Mouse (Mus musculus) midbrain, embryonic 16.5 days (tissue): ENCODE results near the gene Eif3f. TPM values are rescaled to one million over a fixed set of nuclear protein-coding genes. Genes with fewer than 3 reads are reported as not detected.
A peak's percentile ranks its signal among the peaks of the same experiment; 100 is the strongest.

ENCODE experiments used
- ATAC-seq: fragments of 200-750 bp; cut with Nextera tagmentation; 2 replicates; pipeline ENCODE4 v1.8.0; 2017; ENCODE audit warnings: moderate TSS enrichment
- H3K27ac ChIP-seq: fragments of 300-500 bp; sonication (generic); 2 replicates; pipeline ENCODE4 v1.5.1; 2014; ENCODE audit warnings: mild to moderate bottlenecking, low read length, mixed read lengths
- H3K27me3 ChIP-seq: fragments of 300-500 bp; sonication (generic); 2 replicates; pipeline ENCODE4 v1.6.1; 2014; ENCODE audit warnings: low read depth, low read length, mixed read lengths; ENCODE audit not compliant: control insufficient read depth, insufficient read depth
- H3K36me3 ChIP-seq: fragments of 300-500 bp; sonication (generic); 2 replicates; pipeline ENCODE4 v1.6.1; 2014; ENCODE audit warnings: mild to moderate bottlenecking, low read length, moderate library complexity, mixed read lengths; ENCODE audit not compliant: control insufficient read depth, insufficient read depth
- H3K4me1 ChIP-seq: fragments of 300-500 bp; sonication (generic); 2 replicates; pipeline ENCODE4 v1.6.1; 2014; ENCODE audit warnings: mild to moderate bottlenecking, low read length, mixed read lengths; ENCODE audit not compliant: control insufficient read depth, insufficient read depth
- H3K4me2 ChIP-seq: fragments of 300-500 bp; sonication (generic); 2 replicates; pipeline ENCODE4 v1.6.1; 2014; ENCODE audit warnings: mild to moderate bottlenecking, low read length, mixed read lengths
- H3K4me3 ChIP-seq: fragments of 300-500 bp; sonication (generic); 2 replicates; pipeline ENCODE4 v1.5.1; 2014; ENCODE audit warnings: low read depth, mild to moderate bottlenecking, low read length, moderate library complexity, mixed read lengths
- H3K9ac ChIP-seq: fragments of 300-500 bp; sonication (generic); 2 replicates; pipeline ENCODE4 v1.6.1; 2014; ENCODE audit warnings: low read depth, low read length, mixed read lengths
- H3K9me3 ChIP-seq: fragments of 300-500 bp; sonication (generic); replicated peaks from 2 replicates; pipeline ENCODE4 v1.6.1; 2014; ENCODE audit warnings: mild to moderate bottlenecking, low read length, mixed read lengths; ENCODE audit not compliant: control insufficient read depth, poor library complexity, severe bottlenecking
- WGBS: fragments of 180-500 bp; shearing (Covaris S2); extraction: QIAGEN DNeasy Blood & Tissue Kit; methylation state at CpG from one replicate; pipeline ENCODE4 v1.1.7; 2014; 5-methylcytosine and 5-hydroxymethylcytosine counted together
- polyA plus RNA-seq: library from polyadenylated mRNA; unstranded; fragments of >200 nt; fragmentation: Nextera tagmentation; extraction: Ambion mirVana; gene quantifications from 2 replicates; pipeline ENCODE4 v1.2.1, GENCODE M21; 2015

The Eif3f gene
- polyA plus RNA-seq, 1 experiment from 2014 or later = 62.8 TPM

DNA sequence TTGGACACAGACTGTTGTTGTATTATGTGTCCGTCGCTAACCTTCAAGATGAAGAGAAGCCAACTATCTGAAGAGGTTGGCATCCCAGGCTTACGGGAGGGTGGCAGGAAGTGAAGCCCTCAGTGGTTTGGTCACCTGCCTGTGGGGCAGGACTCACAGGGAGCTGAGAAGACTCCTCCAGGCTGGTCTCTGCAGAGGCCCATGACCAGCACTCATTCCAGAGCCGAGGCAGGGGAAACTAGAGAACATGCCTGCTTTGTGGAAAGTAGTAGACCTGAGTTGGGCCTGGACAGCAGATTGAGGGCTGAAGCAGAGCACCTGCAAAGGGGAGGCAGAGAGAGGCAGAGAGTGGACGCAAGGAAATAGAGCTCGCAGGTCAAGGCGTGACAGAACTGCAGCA lies 1.2 kb downstream of the Eif3f start:
- Histone ChIP-seq H3K27ac (no peak overlapping the region), H3K36me3 (peaks cover 22% of the 10 kb centered on the region), H3K9ac (peak overlapping the region; percentile 78; the same call in 1 of the 2 replicates), H3K27me3 (no peaks in the 10 kb centered on the region), H3K4me2 (peak overlapping the region; percentile 83), H3K9me3 (no peaks in the 10 kb centered on the region), H3K4me1 (peaks cover 19% of the 10 kb centered on the region), H3K4me3 (peak overlapping the region; percentile 73)
- 89% methylated on average over 7 of the region's 7 CpGs for WGBS
- ATAC-seq = no peak

DNA sequence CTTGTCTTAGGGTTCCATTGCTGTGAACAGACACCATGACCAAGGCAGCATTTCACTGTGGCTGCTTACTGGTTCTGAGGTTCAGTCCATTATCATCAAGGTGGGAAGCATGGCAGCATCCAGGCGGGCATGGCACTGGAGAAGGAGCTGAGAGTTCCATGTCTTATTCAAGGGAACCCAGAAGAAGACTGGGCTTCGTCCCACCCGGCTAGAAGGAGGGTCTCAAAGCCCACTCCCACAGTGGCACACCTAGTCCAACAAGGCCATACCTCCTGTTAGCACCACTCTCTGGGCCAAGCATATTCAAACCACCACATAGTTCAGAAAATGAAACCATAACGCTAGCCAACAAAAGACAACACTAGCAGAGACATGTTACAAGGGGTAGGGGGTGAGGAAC lies 2.4 kb downstream of the Eif3f start:
- Histone ChIP-seq H3K9me3 (no peaks in the 10 kb centered on the region), H3K27ac (no peak overlapping the region), H3K9ac (no peak overlapping the region), H3K4me3 (no peak overlapping the region), H3K4me2 (no peak overlapping the region), H3K27me3 (no peaks in the 10 kb centered on the region), H3K36me3 (peaks cover 33% of the 10 kb centered on the region), H3K4me1 (peaks cover 19% of the 10 kb centered on the region)
- ATAC-seq = no peak
- WGBS = 90% methylated on average over 4 of the region's 4 CpGs

DNA sequence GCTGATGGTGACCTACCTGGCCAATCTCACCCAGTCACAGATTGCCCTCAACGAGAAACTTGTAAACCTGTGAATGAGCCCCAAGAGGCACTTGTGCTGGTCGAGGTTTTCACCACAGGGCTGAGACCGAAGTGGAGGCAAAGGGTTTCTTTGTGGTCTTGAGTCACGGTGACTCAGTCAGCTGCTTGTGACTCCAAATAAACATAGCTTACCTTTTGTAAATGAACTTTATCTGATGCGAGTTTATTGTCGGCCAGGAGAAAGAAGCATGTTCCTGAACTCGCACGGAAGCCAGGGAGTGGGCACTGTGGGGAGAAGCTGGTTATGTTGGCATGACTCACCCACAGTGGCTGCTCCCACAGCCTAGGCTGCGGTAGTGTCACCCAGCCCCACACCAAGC lies 7.2 kb downstream of the Eif3f start:
- ATAC-seq = no peak
- no peaks in the 10 kb centered on the region for H3K9me3 ChIP-seq
- no peak overlapping the region for H3K27ac ChIP-seq
- 0 out of 2 replicates have a peak, but pooled peaks cover 2% of the 10 kb centered on the region for H3K4me1 ChIP-seq
- no peak overlapping the region for H3K4me3 ChIP-seq
- WGBS = 92% methylated on average over 9 of the region's 9 CpGs
- no peak overlapping the region for H3K9ac ChIP-seq
- H3K27me3 ChIP-seq = no peaks in the 10 kb centered on the region
- H3K36me3 ChIP-seq = peaks cover 45% of the 10 kb centered on the region
- no peak overlapping the region for H3K4me2 ChIP-seq

DNA sequence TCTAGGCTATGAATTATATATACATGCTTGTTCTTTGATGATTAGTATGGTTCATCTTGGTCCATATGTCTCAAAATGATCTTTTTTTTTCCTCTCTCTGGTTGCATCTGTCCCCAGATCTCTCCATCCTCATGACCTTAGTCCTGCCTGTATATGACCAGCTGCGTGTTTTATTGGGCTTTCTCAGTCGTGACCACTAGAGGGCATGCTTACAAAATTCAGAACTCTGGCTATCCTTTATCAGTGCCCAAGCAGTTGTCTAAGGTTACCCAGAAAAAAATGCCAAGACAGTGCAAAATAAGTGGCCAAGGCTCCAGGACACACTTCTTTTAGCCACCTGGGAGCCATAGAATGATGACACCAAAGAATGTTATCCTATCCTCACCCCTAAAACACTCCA lies 9.8 kb downstream of the Eif3f start:
- Histone ChIP-seq H3K9ac (no peak overlapping the region), H3K27me3 (no peaks in the 10 kb centered on the region), H3K4me2 (no peak overlapping the region), H3K4me1 (no peaks in the 10 kb centered on the region), H3K4me3 (no peak overlapping the region), H3K9me3 (no peaks in the 10 kb centered on the region), H3K27ac (no peak overlapping the region), H3K36me3 (peaks cover 30% of the 10 kb centered on the region)
- peak; percentile 76 for ATAC-seq
- WGBS = 5% methylated on average over 2 of the region's 2 CpGs

DNA sequence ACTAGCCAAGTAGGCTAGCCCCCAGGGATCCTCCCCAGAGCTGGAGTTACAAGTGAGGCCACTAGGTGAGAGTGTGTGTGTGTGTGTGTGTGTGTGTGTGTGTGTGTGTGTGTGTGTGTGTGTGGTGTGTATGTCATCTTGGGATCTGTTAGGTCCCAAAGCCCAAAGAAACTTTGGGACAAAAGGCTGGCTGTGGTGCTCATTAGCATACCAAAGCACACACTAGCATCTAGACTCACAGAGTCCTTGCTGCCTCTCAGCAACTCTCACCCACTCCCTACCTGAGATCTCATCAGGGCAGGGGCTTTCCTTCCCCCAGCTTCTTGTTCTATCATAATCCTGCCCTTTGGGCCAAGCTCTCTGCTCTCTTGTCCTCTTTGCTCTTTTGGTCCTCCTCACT lies 14.4 kb downstream of the Eif3f start:
- Histone ChIP-seq H3K9ac (no peak overlapping the region), H3K9me3 (no peaks in the 10 kb centered on the region), H3K27ac (no peak overlapping the region)

DNA sequence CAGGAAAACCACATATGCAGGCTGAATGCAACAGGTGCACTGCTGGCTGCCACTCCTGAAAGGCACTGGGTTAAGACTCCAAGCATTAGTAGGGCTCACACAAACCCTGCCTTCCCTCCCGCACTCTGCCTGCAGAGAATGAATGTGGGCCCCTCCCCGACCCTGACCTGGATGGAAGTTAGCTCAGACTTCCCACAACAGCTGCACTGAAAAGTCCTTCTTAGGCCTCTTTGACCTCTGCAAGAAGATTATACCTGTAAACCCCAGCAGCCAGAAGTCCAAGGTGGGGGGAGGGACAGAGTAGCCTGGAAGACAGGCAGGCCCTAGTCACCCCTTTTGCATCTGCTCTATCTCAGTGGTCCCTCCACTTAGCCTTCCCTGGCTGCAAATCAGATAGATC lies 15.1 kb downstream of the Eif3f start:
- 0 out of 2 replicates have a peak overlapping the region, but pooled peaks have one; percentile 23 for H3K9ac ChIP-seq
- H3K36me3 ChIP-seq = no peaks in the 10 kb centered on the region
- no peak for ATAC-seq
- no peak overlapping the region for H3K4me3 ChIP-seq
- peaks cover 15% of the 10 kb centered on the region for H3K4me1 ChIP-seq
- 35% methylated on average over 2 of the region's 2 CpGs for WGBS
- no peak overlapping the region for H3K27ac ChIP-seq
- no peak overlapping the region for H3K4me2 ChIP-seq
- no peaks in the 10 kb centered on the region for H3K9me3 ChIP-seq
- peaks cover 16% of the 10 kb centered on the region for H3K27me3 ChIP-seq

More for the DNA sequence above, 14.4 kb downstream of the Eif3f start:
- ATAC-seq = no peak
- no peaks in the 10 kb centered on the region for H3K36me3 ChIP-seq
- no peak overlapping the region for H3K4me3 ChIP-seq
- H3K27me3 ChIP-seq = peaks cover 16% of the 10 kb centered on the region
- H3K4me2 ChIP-seq = no peak overlapping the region
- H3K4me1 ChIP-seq = peaks cover 15% of the 10 kb centered on the region

DNA sequence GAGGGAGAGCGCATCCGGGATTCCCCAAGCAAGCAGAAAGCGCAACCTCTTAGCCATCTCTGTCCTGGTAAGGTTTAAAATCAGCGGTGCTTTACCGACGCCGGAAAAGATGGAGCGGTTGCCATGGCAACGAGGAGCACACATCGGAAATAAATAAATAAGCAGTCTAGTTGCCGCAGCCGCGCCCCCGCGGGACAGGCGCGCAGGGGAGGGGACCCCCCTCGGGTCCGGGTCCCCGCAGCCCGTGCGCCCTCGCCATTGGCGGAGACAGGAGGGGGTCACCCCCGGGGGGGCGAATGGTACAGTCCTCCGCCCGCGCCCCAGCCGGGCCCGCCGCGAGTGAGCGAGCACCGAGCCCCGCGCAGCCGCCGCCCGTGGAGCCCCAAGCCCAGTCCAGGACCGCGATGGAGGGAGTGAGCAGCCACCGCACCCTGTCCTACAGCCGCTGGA lies 16.1 kb downstream of the Eif3f start, which contains the start of gene Tub:
TSS of gene Tub (plus strand) at position 27 of the 450 bp plus-strand sequence.
- Histone ChIP-seq H3K27me3 (peaks cover 16% of the 10 kb centered on the region), H3K4me1 (peaks cover 15% of the 10 kb centered on the region), H3K27ac (peak within 1 kb of the TSS; percentile 87), H3K36me3 (no peaks in the 10 kb centered on the region), H3K4me2 (peak within 1 kb of the TSS; percentile 68), H3K9ac (peak within 1 kb of the TSS; percentile 87), H3K4me3 (peak within 1 kb of the TSS; percentile 74), H3K9me3 (no peaks in the 10 kb centered on the region)
- WGBS = under 1% methylated on average over 39 of the region's 44 CpGs
- peak; percentile 87 for ATAC-seq

DNA sequence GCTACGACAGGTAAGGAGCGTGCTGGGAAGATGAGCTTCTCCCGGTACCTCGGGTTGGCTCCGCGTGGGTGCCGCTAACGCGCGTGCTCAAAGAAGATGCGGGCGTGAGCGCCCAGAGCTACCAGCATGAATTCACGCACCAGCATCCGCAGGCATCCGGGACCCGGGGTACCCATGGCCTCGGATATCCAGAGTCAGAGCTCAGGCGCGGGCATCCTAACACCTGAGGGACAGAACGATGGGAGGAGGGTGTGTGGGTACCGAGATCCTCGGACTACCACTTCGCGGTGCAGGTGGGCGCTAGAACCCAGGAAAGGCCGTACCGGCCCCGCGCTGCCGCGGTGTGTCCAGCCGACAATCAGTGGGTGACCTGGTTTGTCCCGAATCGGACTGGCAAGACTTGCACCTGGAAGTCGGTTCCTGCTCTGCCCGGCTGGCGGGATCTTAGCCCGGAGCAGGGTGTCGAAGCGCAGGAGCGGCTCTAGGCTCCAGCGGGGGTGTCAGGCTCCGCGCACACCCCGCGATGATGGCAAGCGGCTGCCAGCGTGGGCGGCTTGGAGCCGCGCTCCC lies 16.6 kb downstream of the Eif3f start:
- Histone ChIP-seq H3K36me3 (no peaks in the 10 kb centered on the region), H3K9me3 (no peaks in the 10 kb centered on the region), H3K4me2 (peak overlapping the region; percentile 68), H3K27me3 (peaks cover 16% of the 10 kb centered on the region), H3K4me3 (peak overlapping the region; percentile 74), H3K27ac (peak overlapping the region; percentile 87), H3K4me1 (peaks cover 15% of the 10 kb centered on the region), H3K9ac (peak overlapping the region; percentile 87)
- under 1% methylated on average over 52 of the region's 52 CpGs for WGBS
- peak; percentile 61 for ATAC-seq

DNA sequence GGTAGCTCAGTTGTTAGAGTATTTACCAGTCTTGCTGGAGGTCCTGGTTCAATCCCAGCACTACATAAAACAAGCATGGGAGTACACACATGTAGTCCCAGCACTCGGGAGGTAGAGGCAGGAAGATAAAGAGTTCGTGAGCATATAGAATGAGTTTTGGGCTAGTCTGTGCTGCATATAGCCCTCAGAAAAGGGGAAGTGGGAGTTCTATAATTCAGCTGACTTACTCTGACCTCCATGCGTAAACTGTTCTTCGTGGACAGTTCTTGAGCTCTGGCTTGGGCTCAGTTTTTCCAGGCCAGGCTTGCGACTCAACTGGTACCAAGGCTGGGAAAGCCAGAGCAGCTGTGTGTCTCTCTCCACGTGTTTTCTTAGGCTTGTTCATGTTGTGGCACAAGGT lies 18.6 kb downstream of the Eif3f start:
- H3K4me2 ChIP-seq = no peak overlapping the region
- ATAC-seq = no peak
- H3K4me3 ChIP-seq = no peak overlapping the region
- no peaks in the 10 kb centered on the region for H3K36me3 ChIP-seq
- no peaks in the 10 kb centered on the region for H3K9me3 ChIP-seq
- H3K4me1 ChIP-seq = peaks cover 15% of the 10 kb centered on the region
- H3K27me3 ChIP-seq = peaks cover 19% of the 10 kb centered on the region
- WGBS = 82% methylated on average over 6 of the region's 6 CpGs
- no peak overlapping the region for H3K27ac ChIP-seq
- no peak overlapping the region for H3K9ac ChIP-seq
